Mouse (Mus musculus): ENCODE data around the gene B4galnt1.

- TF ChIP-seq POLR2A (IDR thresholded peaks at IDR 0.05; ENCODE audit: borderline replicate concordance, extremely low read depth, low read depth, low read length) (no peak), CTCF (IDR thresholded peaks at IDR 0.05; ENCODE audit: insufficient read depth, low read length) (no peak)
Observed at GRCm38 (mm10) chr10:127218339-127218738, 53.3 kb downstream of the B4galnt1 start.
